Mouse (Mus musculus): Measurements from ENCODE around the gene Jtb. TPM values are rescaled to one million over a fixed set of nuclear protein-coding genes. Genes with fewer than 3 reads are reported as not detected.
A peak's percentile ranks its signal among the peaks of the same experiment; 100 is the strongest.

Jtb gene
- polyA plus RNA-seq, 1 experiment from 2014 or later = 103 TPM

- Histone ChIP-seq H3K9me3 (replicated peaks; ENCODE audit: control insufficient read depth, low read length) (no peaks in the 10 kb centered on the region), H3K4me3 (ENCODE audit: low read depth, low read length) (no peak overlapping the region), H3K36me3 (replicated peaks; ENCODE audit: control insufficient read depth, insufficient read depth, low read depth, low read length) (no peaks in the 10 kb centered on the region; the same call in none of the 2 replicates), H3K4me2 (ENCODE audit: low read depth, low read length) (no peak overlapping the region), H3K27ac (replicated peaks; ENCODE audit: low read depth, low read length) (no peak overlapping the region), H3K27me3 (ENCODE audit: control insufficient read depth, insufficient read depth, low read length) (no peaks in the 10 kb centered on the region), H3K4me1 (ENCODE audit: control insufficient read depth, insufficient read depth, low read length) (no peaks in the 10 kb centered on the region), H3K9ac (replicated peaks; ENCODE audit: low read length) (no peak overlapping the region)
- WGBS = 90% methylated on average over 2 of the region's 2 CpGs
- ATAC-seq (replicated peaks; ENCODE audit: insufficient number of reproducible peaks, low FRiP score, low TSS enrichment, low read depth) (no peak), DNase-seq (ENCODE audit: low spot score) (no peak)
Measured at GRCm38 (mm10) chr3:90241251-90241650, 9.9 kb downstream of the Jtb start.

- H3K36me3 ChIP-seq (replicated peaks; ENCODE audit: control insufficient read depth, insufficient read depth, low read depth, low read length) = no peaks in the 10 kb centered on the region; the same call in 1 of the 2 replicates
- no peaks in the 10 kb centered on the region for H3K4me1 ChIP-seq (ENCODE audit: control insufficient read depth, insufficient read depth, low read length)
- DNase-seq (ENCODE audit: low spot score) (no peak), ATAC-seq (replicated peaks; ENCODE audit: insufficient number of reproducible peaks, low FRiP score, low TSS enrichment, low read depth) (no peak; the same call in 1 of the 2 replicates)
- H3K4me2 ChIP-seq (ENCODE audit: low read depth, low read length) = no peak overlapping the region
- no peaks in the 10 kb centered on the region for H3K9me3 ChIP-seq (replicated peaks; ENCODE audit: control insufficient read depth, low read length)
- WGBS = 83% methylated on average over 10 of the region's 10 CpGs
- H3K9ac ChIP-seq (replicated peaks; ENCODE audit: low read length) = no peak overlapping the region
- no peaks in the 10 kb centered on the region for H3K27me3 ChIP-seq (ENCODE audit: control insufficient read depth, insufficient read depth, low read length)
- H3K4me3 ChIP-seq (ENCODE audit: low read depth, low read length) = no peak overlapping the region
- H3K27ac ChIP-seq (replicated peaks; ENCODE audit: low read depth, low read length) = no peak overlapping the region
Measured at GRCm38 (mm10) chr3:90241669-90242358, 10.4 kb downstream of the Jtb start.

- H3K36me3 ChIP-seq (replicated peaks; ENCODE audit: control insufficient read depth, insufficient read depth, low read depth, low read length) = no peaks in the 10 kb centered on the region
- no peak within 1 kb of the TSS for H3K27ac ChIP-seq (replicated peaks; ENCODE audit: low read depth, low read length)
- 3% methylated on average over 19 of the region's 19 CpGs for WGBS
- H3K9me3 ChIP-seq (replicated peaks; ENCODE audit: control insufficient read depth, low read length) = no peaks in the 10 kb centered on the region
- ATAC-seq (replicated peaks; ENCODE audit: insufficient number of reproducible peaks, low FRiP score, low TSS enrichment, low read depth) (peak; percentile 47), DNase-seq (ENCODE audit: low spot score) (peak; percentile 85)
- no peaks in the 10 kb centered on the region for H3K27me3 ChIP-seq (ENCODE audit: control insufficient read depth, insufficient read depth, low read length)
- H3K4me3 ChIP-seq (ENCODE audit: low read depth, low read length) = peak within 1 kb of the TSS; percentile 20
- H3K4me2 ChIP-seq (ENCODE audit: low read depth, low read length) = peak within 1 kb of the TSS; percentile 46
- peak within 1 kb of the TSS; percentile 29 for H3K9ac ChIP-seq (replicated peaks; ENCODE audit: low read length)
- no peaks in the 10 kb centered on the region for H3K4me1 ChIP-seq (ENCODE audit: control insufficient read depth, insufficient read depth, low read length)
Measured at GRCm38 (mm10) chr3:90242984-90243775, 11.8 kb downstream of the Jtb start, which contains the start of gene Creb3l4. TSS of gene Creb3l4 (minus strand) at chr3:90243512.

- DNase-seq (ENCODE audit: low spot score) (no peak), ATAC-seq (replicated peaks; ENCODE audit: insufficient number of reproducible peaks, low FRiP score, low TSS enrichment, low read depth) (no peak)
Measured at GRCm38 (mm10) chr3:90245406-90245805, 14.0 kb downstream of the Jtb start.

GRCm38 (mm10) chr3:90247630-90247959 is 16.2 kb downstream of the Jtb start:
- Histone ChIP-seq H3K4me3 (ENCODE audit: low read depth, low read length) (peak overlapping the region; percentile 5; the same call in 1 of the 2 replicates), H3K36me3 (replicated peaks; ENCODE audit: control insufficient read depth, insufficient read depth, low read depth, low read length) (no peaks in the 10 kb centered on the region), H3K27me3 (ENCODE audit: control insufficient read depth, insufficient read depth, low read length) (no peaks in the 10 kb centered on the region), H3K4me2 (ENCODE audit: low read depth, low read length) (peak overlapping the region; percentile 48), H3K27ac (replicated peaks; ENCODE audit: low read depth, low read length) (peak overlapping the region; percentile 53), H3K4me1 (ENCODE audit: control insufficient read depth, insufficient read depth, low read length) (no peaks in the 10 kb centered on the region), H3K9me3 (replicated peaks; ENCODE audit: control insufficient read depth, low read length) (no peaks in the 10 kb centered on the region), H3K9ac (replicated peaks; ENCODE audit: low read length) (peak overlapping the region; percentile 46)
- ATAC-seq (replicated peaks; ENCODE audit: insufficient number of reproducible peaks, low FRiP score, low TSS enrichment, low read depth) = no peak; the same call in 1 of the 2 replicates
- no peak for DNase-seq (ENCODE audit: low spot score)
- 0% methylated on average over 3 of the region's 3 CpGs for WGBS

More at GRCm38 (mm10) chr3:90245406-90245805, 14.0 kb downstream of the Jtb start:
- H3K27ac ChIP-seq (replicated peaks; ENCODE audit: low read depth, low read length) = no peak overlapping the region
- H3K4me3 ChIP-seq (ENCODE audit: low read depth, low read length) = no peak overlapping the region
- WGBS = 68% methylated on average over 2 of the region's 2 CpGs
- H3K36me3 ChIP-seq (replicated peaks; ENCODE audit: control insufficient read depth, insufficient read depth, low read depth, low read length) = no peaks in the 10 kb centered on the region
- no peaks in the 10 kb centered on the region for H3K9me3 ChIP-seq (replicated peaks; ENCODE audit: control insufficient read depth, low read length)
- H3K4me1 ChIP-seq (ENCODE audit: control insufficient read depth, insufficient read depth, low read length) = no peaks in the 10 kb centered on the region
- no peaks in the 10 kb centered on the region for H3K27me3 ChIP-seq (ENCODE audit: control insufficient read depth, insufficient read depth, low read length)
- no peak overlapping the region for H3K9ac ChIP-seq (replicated peaks; ENCODE audit: low read length)
- H3K4me2 ChIP-seq (ENCODE audit: low read depth, low read length) = no peak overlapping the region

GRCm38 (mm10) chr3:90247960-90248745 is 16.8 kb downstream of the Jtb start, which contains the start of gene Slc39a1:
TSS of gene Slc39a1 (plus strand) at chr3:90248172.
- ATAC-seq (replicated peaks; ENCODE audit: insufficient number of reproducible peaks, low FRiP score, low TSS enrichment, low read depth) = peak; percentile 89
- Histone ChIP-seq H3K27ac (replicated peaks; ENCODE audit: low read depth, low read length) (peak within 1 kb of the TSS; percentile 53), H3K9me3 (replicated peaks; ENCODE audit: control insufficient read depth, low read length) (no peaks in the 10 kb centered on the region), H3K4me1 (ENCODE audit: control insufficient read depth, insufficient read depth, low read length) (no peaks in the 10 kb centered on the region), H3K9ac (replicated peaks; ENCODE audit: low read length) (peak within 1 kb of the TSS; percentile 73), H3K4me3 (ENCODE audit: low read depth, low read length) (peak within 1 kb of the TSS; percentile 57), H3K27me3 (ENCODE audit: control insufficient read depth, insufficient read depth, low read length) (no peaks in the 10 kb centered on the region), H3K4me2 (ENCODE audit: low read depth, low read length) (peak within 1 kb of the TSS; percentile 83), H3K36me3 (replicated peaks; ENCODE audit: control insufficient read depth, insufficient read depth, low read depth, low read length) (no peaks in the 10 kb centered on the region)
- peak; percentile 98 for DNase-seq (ENCODE audit: low spot score)
- under 1% methylated on average over 44 of the region's 44 CpGs for WGBS

- no peaks in the 10 kb centered on the region for H3K27me3 ChIP-seq (ENCODE audit: control insufficient read depth, insufficient read depth, low read length)
- no peaks in the 10 kb centered on the region for H3K36me3 ChIP-seq (replicated peaks; ENCODE audit: control insufficient read depth, insufficient read depth, low read depth, low read length)
- ATAC-seq (replicated peaks; ENCODE audit: insufficient number of reproducible peaks, low FRiP score, low TSS enrichment, low read depth) (no peak), DNase-seq (ENCODE audit: low spot score) (peak; percentile 30)
- H3K4me3 ChIP-seq (ENCODE audit: low read depth, low read length) = peak overlapping the region; percentile 57
- no peaks in the 10 kb centered on the region for H3K4me1 ChIP-seq (ENCODE audit: control insufficient read depth, insufficient read depth, low read length)
- H3K4me2 ChIP-seq (ENCODE audit: low read depth, low read length) = peak overlapping the region; percentile 83
- WGBS = 6% methylated on average over 10 of the region's 10 CpGs
- H3K27ac ChIP-seq (replicated peaks; ENCODE audit: low read depth, low read length) = peak overlapping the region; percentile 43; the same call in 1 of the 2 replicates
- no peaks in the 10 kb centered on the region for H3K9me3 ChIP-seq (replicated peaks; ENCODE audit: control insufficient read depth, low read length)
- peak overlapping the region; percentile 73 for H3K9ac ChIP-seq (replicated peaks; ENCODE audit: low read length)
Measured at GRCm38 (mm10) chr3:90248746-90249100, 17.3 kb downstream of the Jtb start.

Data from embryonic facial prominence, embryonic 11.5 days (tissue).